Mouse (Mus musculus) heart, adult 2 months (tissue): Measurements from ENCODE around the gene Vac14.

Experiments used
- CTCF ChIP-seq: fragments of 200-600 bp; IDR thresholded peaks from 2 replicates; pipeline ENCODE4 v1.8.1; 2022; ENCODE audit warnings: antibody characterized with exemption, mild to moderate bottlenecking, moderate library complexity
- EP300 ChIP-seq: fragments of 200-500 bp; IDR thresholded peaks from 2 replicates; pipeline ENCODE4 v1.6.1; 2011; ENCODE audit warnings: low read depth, low read length, control low read depth; ENCODE audit not compliant: insufficient read depth

GRCm38 (mm10) chr8:110672133-110672532, 53.7 kb downstream of the Vac14 start:
- no peak for TF ChIP-seq CTCF
- TF ChIP-seq EP300, result 0 out of 2 replicates have a peak, but pooled peaks have one; percentile 54
